10 mouse cellular contexts compared by ENCODE assay signal in the genomic region with DNA sequence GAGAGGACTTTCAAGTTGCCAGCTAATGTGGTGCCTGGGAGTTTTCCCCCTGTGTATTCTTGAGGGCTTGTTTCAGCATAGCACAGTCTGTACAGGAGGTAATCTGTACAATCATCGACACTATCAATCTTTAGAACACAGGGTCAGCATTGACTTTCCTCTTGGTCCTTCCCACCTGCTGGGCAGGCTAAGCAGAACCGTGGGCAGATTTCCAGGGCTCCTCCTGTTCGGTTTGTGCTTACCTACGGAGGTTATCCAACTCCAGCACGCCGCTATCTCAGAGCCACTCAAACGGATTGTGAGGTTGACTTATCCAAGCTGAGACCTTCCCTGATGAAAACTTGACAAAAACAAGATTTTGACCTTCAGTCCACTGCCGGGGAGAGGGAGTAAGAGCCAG.
"Had no signal": no experiment of that assay in that cellular context is flagged by ENCODE, and none has a peak within 500 bp of the region (broad histone marks: within the 10 kb centered on the region; RNA-seq: fewer than 3 reads in every experiment).

No protein-coding gene starts in this region.

- DNase-seq: kidney, adult 2 months; kidney, postnatal 4 days; left cerebral cortex, postnatal 4 days; lung, adult 18-20 months; lung, postnatal 10 days; lung, postnatal 36 days; retina, postnatal 1 day; right cerebral cortex, postnatal 25 days; spleen, adult 18-20 months; thymus, postnatal 25 days had no signal
